Mouse (Mus musculus): ENCODE data around the gene Ly6g6c.

The Ly6g6c gene

DNA sequence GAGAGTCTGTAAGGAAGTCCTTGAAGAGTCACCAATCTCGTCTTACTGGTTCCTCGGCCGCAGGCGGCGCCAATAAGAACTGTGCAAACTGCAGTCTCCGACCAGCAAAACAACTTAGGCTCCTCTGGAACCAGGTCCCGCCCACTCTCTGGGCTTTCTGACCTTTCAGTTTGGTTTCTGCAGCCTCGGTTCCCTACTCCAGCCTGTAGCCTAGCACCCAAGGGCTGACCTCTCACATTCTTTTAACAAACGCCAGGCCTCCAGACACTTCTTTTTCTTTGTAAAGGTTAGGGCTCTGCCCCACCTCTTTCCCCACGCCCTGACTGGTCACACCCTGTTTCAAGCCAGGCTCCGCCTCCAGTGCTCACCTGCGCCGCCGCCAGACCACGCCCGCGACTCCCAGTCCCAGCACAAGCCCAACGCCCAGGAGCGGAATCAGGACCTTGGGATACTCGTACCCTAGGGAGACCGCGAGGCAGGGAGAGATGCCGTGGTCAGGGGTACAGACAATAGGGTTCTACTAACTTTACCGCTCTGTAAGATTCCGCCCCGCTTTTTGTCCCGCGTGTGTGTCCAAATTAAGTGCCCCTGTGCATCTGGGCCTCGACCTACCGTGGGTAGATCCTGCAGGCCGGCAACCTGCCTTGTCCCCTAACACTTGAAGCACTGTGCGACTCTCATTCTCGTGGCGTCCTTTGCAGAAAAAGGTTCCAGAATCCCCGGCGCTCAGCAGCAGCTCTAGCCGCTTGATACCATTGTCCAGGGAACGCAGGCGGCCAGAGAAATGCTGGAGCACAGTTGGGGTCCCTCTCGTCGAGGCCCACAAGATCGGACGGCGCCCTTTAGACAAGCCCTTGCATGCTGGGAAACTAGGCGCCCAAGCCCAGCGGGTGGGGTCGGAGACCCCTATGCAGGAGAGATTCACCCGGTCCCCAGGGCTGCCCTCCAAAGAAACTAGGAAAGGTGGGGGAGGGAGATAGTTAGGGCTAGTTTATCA, at the start of gene Ly6g6c:
Gene Ly6g6c, plus strand, starts transcription at position 438 of the 997 bp plus-strand sequence.
- no peak for DNase-seq (ENCODE audit: low spot score in 2 of 2)

DNA sequence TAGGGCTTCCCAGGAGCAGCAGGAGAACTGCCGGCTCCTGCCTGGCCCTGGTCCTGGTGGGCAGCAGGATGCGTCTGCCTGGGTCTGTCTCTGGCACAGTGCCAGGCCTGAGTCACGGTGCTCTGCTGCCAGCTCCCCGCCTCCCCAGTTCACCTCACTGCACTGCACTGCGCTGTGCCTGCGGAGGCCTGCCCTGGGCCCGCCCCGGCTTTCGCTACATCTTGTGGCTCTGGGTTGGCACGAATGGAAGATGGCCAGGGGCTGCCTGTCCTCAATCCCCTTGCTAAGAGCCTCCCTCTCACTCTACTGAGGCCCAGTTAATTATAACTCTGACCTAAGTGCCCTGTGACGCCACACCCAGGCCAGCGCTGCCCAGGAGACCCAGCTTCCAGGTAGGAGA, 48.8 kb upstream of the Ly6g6c start, which contains the start of gene Vwa7:
Gene Vwa7, plus strand, starts transcription at position 204 of the 400 bp plus-strand sequence.
- DNase-seq (ENCODE audit: low spot score in 2 of 2): no peak

DNA sequence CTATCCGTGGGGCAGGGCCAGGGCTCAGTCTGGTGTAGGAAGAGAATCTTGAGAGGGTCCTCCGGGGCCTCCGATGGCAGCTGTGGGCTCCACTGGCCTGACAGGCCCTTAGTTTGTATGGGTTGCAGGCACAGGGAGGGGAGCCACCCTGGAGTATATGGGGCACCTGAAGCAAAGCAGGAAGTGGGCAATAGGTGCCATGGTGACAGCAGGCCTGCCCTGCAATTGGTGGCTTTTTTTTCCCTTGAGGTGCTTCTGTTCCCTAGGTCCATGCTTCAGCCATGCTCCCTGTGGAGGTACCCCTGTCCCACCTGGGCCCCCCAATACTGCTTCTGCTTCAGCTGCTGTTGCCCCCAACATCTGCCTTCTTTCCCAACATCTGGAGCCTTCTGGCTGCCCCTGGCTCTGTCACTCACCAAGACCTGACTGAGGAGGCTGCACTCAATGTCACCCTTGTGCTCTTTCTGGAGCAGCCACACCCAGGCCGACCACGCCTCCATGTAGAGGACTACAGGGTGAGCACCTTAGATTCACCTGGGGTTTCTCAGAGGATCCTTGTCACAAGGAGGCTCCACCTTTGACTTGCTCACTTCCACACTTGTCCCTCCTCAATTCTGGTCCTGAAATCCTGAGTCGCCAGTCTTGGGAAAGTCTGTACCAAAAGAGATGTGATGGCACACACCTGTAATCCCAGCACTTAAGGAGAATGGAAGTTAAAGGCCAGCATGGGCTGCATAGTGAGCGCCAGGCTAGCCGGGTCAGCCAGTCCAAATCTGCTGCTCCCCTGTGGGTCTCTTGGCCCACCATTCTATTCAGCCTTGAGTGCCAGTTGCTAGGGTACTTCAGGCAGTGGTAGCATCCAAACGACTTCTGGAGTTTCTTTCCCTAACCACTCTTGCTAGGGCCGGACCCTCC, 48.1 kb upstream of the Ly6g6c start:
- no peak for DNase-seq (ENCODE audit: low spot score in 2 of 2)

DNA sequence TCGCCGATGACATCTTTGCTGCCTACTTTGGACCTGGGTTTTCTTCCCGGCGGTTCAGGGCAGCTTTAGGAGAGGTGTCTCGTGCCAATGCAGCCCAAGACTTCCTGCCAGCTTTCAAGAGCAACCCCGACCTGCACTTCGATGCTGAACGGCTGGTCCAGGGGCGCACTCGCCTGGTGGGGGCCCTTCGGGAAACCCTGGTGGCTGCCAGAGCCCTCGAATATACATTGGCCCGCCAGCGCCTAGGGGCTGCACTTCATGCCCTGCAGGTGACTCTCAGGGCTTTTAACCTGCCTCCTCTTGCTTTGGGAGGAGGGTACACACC, 47.5 kb upstream of the Ly6g6c start:
- DNase-seq (ENCODE audit: low spot score in 2 of 2): no peak

DNA sequence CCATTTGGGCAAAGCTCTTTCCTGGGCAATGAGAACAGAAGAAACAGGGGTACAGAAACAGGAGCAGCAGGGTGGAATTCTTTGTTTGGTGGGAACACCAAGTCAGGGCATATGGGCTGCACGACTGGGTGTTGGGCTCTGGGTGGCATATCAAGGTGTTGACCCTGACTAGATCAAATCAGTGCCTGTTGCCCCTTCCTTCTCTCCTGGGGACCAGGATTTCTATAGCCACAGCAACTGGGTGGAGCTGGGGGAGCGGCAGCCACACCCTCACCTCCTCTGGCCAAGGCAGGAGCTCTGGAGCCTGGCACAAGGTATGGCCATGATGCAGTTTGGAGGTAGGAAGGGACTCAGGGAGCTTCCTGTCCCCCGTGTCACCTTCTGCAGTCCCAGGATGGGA, 47.0 kb upstream of the Ly6g6c start:
- DNase-seq (ENCODE audit: low spot score in 2 of 2): no peak

DNA sequence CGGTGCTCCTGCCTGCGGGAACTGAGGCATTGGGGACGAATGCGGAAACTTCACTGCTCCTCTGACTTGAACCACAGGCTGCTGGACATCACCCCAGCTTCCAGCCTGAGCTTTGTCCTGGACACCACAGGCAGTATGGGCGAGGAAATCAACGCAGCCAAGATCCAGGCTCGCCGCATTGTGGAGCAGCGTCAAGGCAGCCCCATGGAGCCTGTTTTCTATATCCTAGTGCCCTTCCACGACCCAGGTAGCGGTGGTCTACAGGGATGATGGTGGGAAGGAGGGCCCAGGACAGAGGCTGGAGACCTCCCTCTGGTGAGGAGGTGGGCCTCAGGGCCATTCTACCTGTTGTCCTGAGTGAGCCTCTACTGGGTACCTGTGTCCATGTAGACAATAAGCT, 45.3 kb upstream of the Ly6g6c start:
- DNase-seq (ENCODE audit: low spot score in 2 of 2): no peak

DNA sequence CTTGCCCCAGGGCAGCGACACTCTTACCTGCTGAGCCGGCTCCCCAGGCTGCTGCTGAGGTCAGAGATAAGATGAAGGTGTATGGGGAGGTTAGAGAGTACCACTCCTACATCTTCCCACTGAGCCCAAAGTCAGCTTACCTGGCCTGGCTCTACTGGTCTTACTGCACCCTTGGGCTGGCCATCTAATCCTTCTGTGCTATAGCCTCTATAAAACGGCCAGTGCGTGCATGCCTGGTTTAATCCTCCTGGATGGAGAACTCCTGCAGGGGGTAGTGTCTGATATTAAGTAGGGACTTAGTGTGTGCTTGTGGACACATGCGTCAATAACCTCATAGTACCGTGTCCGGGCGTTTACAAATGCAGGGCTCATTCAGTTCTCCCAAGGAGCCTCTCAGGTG, 44.6 kb upstream of the Ly6g6c start:
- no peak for DNase-seq (ENCODE audit: low spot score in 2 of 2)

DNA sequence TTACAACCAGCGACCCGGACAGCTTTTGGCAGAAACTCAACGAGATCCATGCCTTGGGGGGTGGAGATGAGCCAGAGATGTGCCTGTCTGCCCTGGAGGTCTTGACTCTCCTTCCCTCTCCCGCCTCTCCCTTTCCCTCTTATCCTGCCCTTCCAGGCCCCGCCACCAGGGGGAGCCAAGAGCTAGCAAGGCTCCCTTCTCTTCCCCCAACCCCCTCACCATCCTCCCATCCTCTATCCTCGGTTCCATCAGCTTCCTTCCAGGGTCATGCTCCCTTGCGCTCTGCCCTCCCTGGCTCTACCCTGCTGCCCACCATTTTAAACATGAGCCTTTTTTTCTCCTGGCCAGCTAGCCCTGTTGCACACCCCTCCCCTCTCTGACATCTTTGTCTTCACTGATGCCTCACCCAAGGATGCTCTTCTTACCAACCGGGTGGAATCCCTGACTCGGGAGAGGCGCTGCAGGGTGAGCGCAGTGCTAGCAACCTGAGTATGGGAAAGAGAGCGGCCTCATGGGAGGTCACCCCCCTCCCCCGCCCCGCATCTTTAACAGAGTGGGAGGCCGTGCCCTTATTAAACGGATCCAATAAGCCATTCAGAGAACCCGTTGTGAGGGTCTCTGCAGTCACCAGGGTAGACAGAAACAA, 43.9 kb upstream of the Ly6g6c start:
- DNase-seq (ENCODE audit: low spot score in 2 of 2): peak; percentile 87 to 88

DNA sequence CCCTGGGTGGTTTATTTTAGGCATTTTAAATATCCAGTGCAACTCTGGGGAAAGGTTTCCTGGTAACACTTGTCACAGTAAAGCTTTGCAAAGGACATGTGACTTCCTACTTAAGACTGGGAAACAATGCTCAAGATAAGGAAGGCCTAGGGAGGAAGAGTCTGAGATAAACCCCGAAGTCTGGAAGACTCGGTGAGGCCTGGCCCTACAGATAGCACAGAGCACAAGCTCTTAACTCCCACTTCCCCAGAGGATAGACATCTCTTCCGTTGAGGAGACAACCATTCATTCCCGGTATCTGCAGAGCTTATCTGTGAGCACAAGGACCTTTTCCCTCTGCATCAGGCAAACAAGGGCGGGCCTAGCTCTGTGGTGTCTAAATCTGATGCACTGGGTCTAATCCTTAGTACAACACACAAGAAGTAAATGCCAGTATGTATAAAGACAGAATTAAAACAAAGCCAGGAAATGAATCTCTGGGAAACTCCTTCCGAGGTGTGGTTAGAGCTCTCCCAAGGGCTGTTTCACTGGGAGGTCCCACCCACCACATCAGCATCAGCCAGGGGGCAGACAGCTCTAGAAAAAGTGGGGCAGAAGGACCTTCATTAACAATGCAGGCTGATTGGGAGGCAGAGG, 43.2 kb upstream of the Ly6g6c start:
- no peak for DNase-seq (ENCODE audit: low spot score in 2 of 2)

DNA sequence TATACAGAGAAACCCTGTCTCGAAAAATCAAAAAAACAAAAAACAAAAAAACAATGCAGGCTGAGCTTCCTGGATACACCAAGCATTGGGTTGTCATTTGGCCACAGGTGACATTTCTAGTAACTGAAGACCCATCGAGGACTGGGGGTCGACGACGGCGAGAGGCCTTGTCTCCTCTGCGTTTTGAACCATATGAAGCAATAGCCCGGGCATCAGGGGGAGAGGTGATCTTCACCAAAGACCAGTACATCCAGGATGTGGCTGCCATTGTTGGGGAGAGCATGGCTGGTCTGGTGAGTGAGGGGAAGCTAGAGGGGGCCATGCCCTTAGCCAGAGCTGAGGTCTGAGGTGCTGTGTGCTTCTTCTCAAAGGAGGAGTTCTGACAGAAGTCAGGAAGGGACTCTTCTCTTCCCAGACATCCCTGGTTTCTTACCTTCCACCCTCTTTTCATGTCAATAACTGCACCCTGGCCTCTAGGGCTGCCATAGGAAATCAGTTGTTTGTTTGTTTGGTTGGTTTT, 42.6 kb upstream of the Ly6g6c start:
- no peak for DNase-seq (ENCODE audit: low spot score in 2 of 2)

DNA sequence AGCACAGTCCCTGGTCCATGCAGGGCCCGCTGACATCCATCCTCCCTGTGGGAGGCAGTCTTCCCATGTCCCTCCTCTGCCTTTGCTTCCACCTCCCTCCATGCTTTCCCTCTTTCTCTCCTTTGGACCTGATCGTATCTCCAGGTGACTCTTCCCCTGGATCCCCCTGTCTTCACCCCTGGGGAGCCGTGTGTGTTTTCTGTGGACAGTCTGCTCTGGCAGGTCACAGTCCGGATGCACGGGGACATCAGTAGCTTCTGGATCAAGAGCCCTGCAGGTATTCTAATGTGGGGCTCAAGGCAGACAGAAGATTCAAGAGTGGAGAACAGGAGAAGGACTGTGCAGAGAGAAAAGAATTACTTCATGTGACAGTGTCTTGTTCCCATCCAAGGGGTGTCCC, 42.0 kb upstream of the Ly6g6c start:
- no peak for DNase-seq (ENCODE audit: low spot score in 2 of 2)

DNA sequence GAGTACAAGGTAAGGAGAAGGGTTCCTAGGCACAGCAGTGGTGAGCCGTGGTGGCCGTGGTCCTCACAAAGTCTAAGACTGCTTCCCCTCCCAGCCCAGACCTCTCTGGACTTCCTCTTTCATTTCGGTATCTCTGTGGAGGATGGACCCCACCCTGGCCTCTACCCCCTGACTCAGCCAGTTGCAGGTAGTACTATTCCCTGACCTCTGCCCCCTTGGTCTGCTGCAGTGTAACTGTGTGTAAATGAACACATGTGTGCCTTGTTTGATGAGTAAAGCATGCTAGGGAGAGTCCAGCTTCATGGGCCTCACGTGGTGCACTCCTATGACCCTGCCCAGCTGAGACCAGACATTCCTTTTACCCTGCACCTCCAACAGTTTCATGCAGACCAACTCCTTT, 41.4 kb upstream of the Ly6g6c start:
- no peak for DNase-seq (ENCODE audit: low spot score in 2 of 2)

DNA sequence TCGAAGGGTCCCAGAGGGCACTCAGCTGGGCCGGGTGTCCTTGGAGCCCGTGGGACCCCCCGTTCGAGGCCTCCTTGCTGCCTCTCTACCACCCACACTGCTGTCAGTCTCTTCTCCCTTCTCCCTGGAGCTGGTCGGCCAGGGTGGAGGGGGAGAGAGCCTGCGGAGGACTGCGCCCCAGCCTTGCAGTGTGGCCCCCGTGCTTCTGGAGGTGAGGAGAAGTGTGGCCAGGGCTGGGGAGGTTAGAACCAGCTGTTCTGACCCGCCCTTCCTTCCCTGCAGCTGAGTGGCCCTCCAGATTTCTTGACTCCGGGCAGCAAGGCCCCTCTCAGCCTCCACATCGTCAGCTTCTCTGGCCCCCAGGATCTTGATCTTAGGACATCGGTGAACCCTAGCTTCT, 40.9 kb upstream of the Ly6g6c start:
- DNase-seq (ENCODE audit: low spot score in 2 of 2): no peak

DNA sequence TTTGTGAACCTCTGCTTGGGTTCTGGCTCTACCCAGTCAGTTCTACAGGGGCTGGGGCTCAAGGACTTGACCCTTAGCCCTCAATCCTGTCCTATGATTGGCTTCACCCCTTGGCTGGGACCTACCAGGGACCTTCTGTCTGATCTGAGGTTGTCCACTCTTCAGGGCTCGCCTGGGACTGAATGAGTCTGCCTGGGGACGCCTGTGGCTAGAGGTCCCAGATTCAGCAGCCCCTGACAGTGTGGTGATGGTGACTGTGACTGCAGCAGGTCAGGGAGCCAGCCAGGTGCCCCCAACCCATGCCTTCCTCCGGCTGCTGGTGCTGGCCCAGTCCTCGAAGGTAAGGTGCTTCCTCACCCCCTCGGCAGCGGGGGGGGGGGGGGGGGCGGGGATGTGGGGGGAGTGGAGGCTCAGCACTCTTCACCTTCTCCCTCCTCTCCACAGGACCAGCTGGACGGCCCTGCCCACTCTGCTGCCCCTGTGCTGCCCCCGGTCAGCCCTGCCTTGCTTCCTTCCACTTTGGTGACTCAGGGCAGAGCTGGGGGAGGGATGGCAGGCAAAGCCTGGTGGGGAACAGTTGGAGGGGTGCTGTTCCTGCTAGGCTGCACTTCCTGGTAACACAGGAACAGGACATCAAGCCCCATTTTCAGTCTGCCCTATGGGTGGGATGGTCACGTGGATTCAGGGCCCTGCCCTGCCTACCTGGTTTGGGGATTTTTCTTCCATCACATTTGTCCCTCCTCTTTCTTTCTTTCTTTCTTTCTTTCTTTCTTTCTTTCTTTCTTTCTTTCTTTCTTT, 40.3 kb upstream of the Ly6g6c start:
- DNase-seq (ENCODE audit: low spot score in 2 of 2): no peak

DNA sequence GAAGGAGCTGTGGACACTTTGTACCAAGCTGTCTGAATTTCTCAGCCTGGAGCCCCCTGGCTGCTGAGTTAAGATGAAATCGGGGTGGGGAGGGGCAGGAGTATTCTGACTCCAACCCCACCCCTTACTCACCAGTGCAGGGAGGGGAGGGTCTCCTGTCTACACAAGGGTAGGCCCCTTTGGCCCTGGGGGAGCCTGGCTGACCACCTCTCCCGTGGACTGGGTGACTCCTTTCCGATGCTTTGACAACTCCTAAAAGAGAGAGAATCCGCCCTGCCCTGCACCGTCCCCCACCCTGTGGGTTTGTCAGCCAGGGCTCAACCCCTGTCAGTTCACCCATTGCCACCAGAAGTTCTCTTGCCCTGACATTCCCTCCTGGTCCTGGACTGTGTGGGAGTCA, 39.0 kb upstream of the Ly6g6c start:
- no peak for DNase-seq (ENCODE audit: low spot score in 2 of 2)

DNA sequence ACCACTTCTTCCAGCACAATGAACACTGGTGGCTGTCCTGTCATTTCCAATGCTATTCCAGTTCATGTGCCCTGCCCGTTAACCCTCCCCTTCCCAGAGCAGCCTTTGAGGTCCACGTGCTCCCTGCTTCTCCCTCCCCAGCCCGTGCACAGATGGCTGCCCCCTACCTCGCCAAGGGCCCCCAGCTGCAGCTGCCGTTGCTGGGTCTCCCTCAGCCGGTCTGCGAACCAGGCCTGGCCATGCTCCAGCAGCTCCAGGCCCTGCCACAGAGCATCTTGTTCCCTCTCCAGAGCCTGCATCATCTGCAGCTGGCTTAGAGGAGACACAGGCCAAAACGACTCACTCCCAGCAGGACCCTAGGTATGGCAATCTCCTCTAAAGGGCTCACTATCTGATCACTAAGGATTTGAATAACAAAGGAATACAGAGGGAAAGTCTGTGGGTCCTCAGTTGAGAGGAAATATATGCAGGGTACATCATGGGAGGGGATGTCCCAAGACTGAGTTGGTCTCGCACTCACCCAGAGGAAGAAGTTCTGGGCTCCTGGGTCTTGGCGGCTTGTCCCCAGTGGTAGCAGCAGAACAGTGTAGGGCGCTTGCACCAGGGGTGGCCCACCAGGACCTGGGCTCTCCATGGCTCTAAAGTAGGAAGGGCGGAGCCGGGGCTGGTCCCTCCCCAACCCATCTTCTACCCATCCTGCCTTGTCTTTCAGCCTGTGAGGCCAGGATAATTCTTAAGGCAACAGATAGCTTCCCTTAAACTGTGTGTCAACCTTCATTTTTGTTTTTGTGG, 37.7 kb upstream of the Ly6g6c start, which contains the start of gene Sapcd1:
Gene Sapcd1, minus strand, starts transcription at position 740 of the 792 bp plus-strand sequence.
- DNase-seq (ENCODE audit: low spot score in 2 of 2): no peak

DNA sequence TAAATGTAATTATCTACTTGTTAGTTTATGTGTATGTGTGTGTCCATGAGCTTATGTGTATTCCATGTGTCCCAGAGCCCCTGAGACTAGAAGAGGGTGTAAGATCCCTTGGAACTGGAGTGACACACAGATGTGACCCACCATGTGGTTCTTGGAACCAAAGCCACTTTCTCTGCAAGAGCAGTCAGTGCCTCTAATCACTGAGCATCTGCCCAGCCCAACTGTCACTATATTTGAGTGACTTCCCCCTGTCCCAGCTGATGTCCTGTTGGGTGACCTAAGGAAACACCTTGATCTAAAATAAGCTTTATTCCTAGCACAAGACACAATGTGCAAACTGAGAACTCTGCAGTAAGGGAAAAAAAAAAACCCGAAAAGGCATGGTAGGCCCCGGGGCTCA, 36.9 kb upstream of the Ly6g6c start:
- DNase-seq (ENCODE audit: low spot score in 2 of 2): no peak

DNA sequence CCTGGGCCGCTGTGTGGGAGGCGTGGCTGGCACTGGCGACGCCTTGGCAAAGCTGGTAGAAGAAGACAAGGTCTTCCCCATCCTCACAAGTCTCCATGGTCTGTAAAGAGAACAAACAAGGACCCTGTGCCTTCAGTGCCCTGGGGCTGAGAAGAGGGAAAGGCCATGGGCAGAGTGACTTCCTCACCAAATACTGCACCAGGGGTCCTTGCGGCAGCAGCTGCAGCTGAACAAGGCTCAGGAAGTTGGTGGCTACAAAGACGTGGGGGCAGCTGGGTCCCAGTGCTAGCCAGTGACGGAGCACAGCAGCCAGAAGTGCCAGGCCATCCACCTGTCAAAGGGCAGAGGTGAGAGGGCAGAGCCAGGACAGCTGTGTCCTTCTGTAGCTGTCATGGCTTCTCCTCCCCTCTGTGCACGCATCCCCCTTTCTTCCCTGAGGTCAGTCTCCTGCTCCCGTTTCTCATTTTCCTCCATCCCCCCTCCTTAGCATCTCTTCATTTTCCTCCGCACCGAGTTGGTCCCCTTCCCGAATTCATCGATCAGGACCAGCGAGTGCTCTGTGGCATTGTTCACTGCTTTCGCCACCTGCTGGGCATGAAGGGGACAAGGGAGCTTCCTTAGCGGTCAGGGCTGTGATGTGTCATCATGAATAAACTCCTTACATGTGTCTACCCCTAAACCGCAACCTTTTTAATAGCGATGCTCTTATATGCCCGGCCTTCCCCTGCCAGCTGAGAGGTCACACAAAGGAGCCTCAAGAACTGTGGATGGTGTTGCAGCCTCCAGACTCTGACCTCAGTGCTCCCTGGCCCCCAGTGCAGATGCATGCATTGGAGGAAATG, 35.3 kb upstream of the Ly6g6c start:
- no peak for DNase-seq (ENCODE audit: low spot score in 2 of 2)

DNA sequence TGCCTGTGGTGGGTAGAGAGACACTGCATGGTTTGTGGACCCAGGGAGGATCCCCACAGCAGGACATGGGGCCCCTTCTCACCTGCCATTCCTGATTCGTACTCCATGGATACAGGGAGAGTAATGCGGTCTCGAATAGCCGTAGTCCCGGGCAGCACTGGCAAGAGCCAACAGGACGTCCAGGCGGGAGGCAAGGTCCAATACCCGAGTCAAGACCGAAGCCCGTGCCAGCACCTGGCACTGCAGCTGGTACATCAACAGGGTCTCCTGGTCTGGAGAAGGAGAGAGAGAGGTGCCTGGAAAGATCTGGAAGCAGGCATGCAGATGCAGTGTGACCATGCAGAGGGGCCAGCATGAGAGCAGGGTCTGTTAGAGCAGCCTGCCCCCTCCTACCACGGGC, 33.9 kb upstream of the Ly6g6c start:
- no peak for DNase-seq (ENCODE audit: low spot score in 2 of 2)

Measured in frontal cortex, postnatal 36 days (tissue).